Mouse (Mus musculus) liver, postnatal 0 days (tissue): Measurements from ENCODE around the gene Gper1. TPM values are rescaled to one million over a fixed set of nuclear protein-coding genes. Genes with fewer than 3 reads are reported as not detected.
A peak's percentile ranks its signal among the peaks of the same experiment; 100 is the strongest.

Experiments used
- ATAC-seq: fragments of 200-750 bp; cut with Nextera tagmentation; 2 replicates; pipeline ENCODE4 v1.8.0; 2017; ENCODE audit warnings: mild to moderate bottlenecking, moderate library complexity
- DNase-seq: peaks from one replicate; pipeline ENCODE4 v3.0.0-alpha.2; 2016
- H3K27ac ChIP-seq: fragments of 300-500 bp; sonication (generic); 2 replicates; pipeline ENCODE4 v1.5.1; 2014; ENCODE audit warnings: antibody characterized with exemption, moderate library complexity, mild to moderate bottlenecking, low read depth
- H3K27me3 ChIP-seq: fragments of 300-500 bp; sonication (generic); 2 replicates; pipeline ENCODE4 v1.6.1; 2014; ENCODE audit warnings: low read length, control low read depth, mixed read lengths; ENCODE audit not compliant: insufficient read depth
- H3K36me3 ChIP-seq: fragments of 300-500 bp; sonication (generic); replicated peaks from 2 replicates; pipeline ENCODE4 v1.6.1; 2014; ENCODE audit warnings: mild to moderate bottlenecking, control low read depth, low read length, moderate library complexity, mixed read lengths; ENCODE audit not compliant: insufficient read depth
- H3K4me1 ChIP-seq: fragments of 300-500 bp; sonication (generic); 2 replicates; pipeline ENCODE4 v1.6.1; 2014; ENCODE audit warnings: antibody characterized with exemption, mild to moderate bottlenecking, control low read depth; ENCODE audit not compliant: insufficient read depth
- H3K4me2 ChIP-seq: fragments of 300-500 bp; sonication (generic); 2 replicates; pipeline ENCODE4 v1.6.1; 2014; ENCODE audit warnings: low read depth, mild to moderate bottlenecking, low read length, moderate library complexity, mixed read lengths
- H3K4me3 ChIP-seq: fragments of 300-500 bp; sonication (generic); 2 replicates; pipeline ENCODE4 v1.5.1; 2014; ENCODE audit warnings: low read depth, low read length
- H3K9ac ChIP-seq: fragments of 300-500 bp; sonication (generic); replicated peaks from 2 replicates; pipeline ENCODE4 v1.6.1; 2014; ENCODE audit warnings: mild to moderate bottlenecking, moderate library complexity
- H3K9me3 ChIP-seq: fragments of 300-500 bp; sonication (generic); 2 replicates; pipeline ENCODE4 v1.6.1; 2016; ENCODE audit warnings: mild to moderate bottlenecking, control low read depth, low read length, mixed read lengths
- CTCF ChIP-seq: sonication (generic); IDR thresholded peaks from 2 replicates; pipeline ENCODE4 v1.5.1; 2016; ENCODE audit warnings: antibody characterized with exemption, low read depth
- EP300 ChIP-seq: IDR thresholded peaks from 2 replicates; pipeline ENCODE4 v1.6.1; 2016; ENCODE audit warnings: antibody characterized with exemption, low read depth, mild to moderate bottlenecking
- WGBS: fragments of 180-500 bp; shearing (Covaris S2); extraction: QIAGEN DNeasy Blood & Tissue Kit; methylation state at CpG from one replicate; pipeline ENCODE4 v1.1.7; 2014; ENCODE audit not compliant: insufficient replicate concordance; 5-methylcytosine and 5-hydroxymethylcytosine counted together
- polyA plus RNA-seq: library from polyadenylated mRNA; unstranded; fragments of >200 nt; fragmentation: Nextera tagmentation; extraction: Ambion mirVana; gene quantifications from 2 replicates; pipeline ENCODE4 v1.2.1, GENCODE M21; 2015

Gene Gper1
- polyA plus RNA-seq, 1 experiment from 2014 or later: 0.09 TPM

DNA sequence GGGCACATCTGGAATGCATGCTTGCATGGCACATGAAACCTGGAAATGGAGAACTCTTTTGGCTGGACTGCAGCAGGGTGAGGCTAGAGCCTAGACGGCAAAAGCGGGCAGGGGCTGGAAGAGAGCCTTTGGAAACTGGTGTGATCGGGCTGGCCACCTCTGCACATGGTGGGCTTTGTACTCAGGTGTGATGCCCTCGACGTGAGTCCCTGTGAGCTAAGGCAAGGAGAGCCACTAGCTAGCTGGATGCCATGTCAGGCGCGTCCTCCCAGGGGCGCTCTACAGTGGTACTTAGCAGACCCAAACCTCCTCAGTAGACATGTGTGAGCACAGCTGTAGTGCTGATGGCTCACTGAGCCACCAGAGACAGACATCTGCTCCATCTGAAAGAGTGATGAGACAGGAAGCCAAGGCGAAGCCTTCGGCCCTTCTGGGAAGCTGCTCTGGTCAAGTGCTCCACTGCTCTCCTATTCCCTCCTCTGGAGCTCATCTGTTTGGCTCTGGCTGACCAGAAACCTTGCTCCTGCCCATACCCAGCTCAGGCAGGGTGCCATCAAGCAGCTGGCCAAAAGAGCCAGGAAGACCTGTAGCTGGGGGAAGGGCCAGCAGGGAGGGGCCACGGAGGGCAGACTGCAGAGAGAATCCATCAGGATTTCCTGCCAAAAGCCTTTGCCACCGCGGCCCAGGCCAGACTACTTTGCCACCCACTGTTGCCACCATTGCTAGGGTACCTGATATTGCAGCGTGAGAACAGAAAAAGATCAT lies 15.6 kb upstream of the Gper1 start:
- H3K36me3 ChIP-seq: no peaks in the 10 kb centered on the region
- TF ChIP-seq EP300 (no peak), CTCF (peak; percentile 16; the same call in 1 of the 2 replicates)
- H3K4me3 ChIP-seq: peak overlapping the region; percentile 29
- ATAC-seq (no peak), DNase-seq (no peak)
- WGBS: 58% methylated on average over 14 of the region's 14 CpGs
- H3K27ac ChIP-seq: peak overlapping the region; percentile 82
- peak overlapping the region; percentile 60 for H3K4me2 ChIP-seq
- no peaks in the 10 kb centered on the region for H3K9me3 ChIP-seq
- no peaks in the 10 kb centered on the region for H3K27me3 ChIP-seq
- peaks cover 25% of the 10 kb centered on the region for H3K4me1 ChIP-seq
- no peak overlapping the region; the same call in 1 of the 2 replicates for H3K9ac ChIP-seq

GRCm38 (mm10) chr5:139408511-139408910 lies 14.4 kb upstream of the Gper1 start:
- Histone ChIP-seq H3K36me3 (no peaks in the 10 kb centered on the region), H3K4me1 (peaks cover 21% of the 10 kb centered on the region), H3K9ac (no peak overlapping the region), H3K9me3 (no peaks in the 10 kb centered on the region), H3K27ac (peak overlapping the region; percentile 82), H3K4me3 (peak overlapping the region; percentile 29; the same call in 1 of the 2 replicates), H3K4me2 (peak overlapping the region; percentile 60), H3K27me3 (no peaks in the 10 kb centered on the region)
- ATAC-seq (peak; percentile 47), DNase-seq (peak; percentile 71)
- TF ChIP-seq EP300 (no peak), CTCF (peak; percentile 21)
- WGBS: 38% methylated on average over 7 of the region's 7 CpGs

GRCm38 (mm10) chr5:139409412-139409811 lies 13.5 kb upstream of the Gper1 start:
- peak overlapping the region; percentile 65 for H3K27ac ChIP-seq
- H3K4me2 ChIP-seq: peak overlapping the region; percentile 7; the same call in 1 of the 2 replicates
- H3K4me3 ChIP-seq: no peak overlapping the region
- no peaks in the 10 kb centered on the region for H3K9me3 ChIP-seq
- H3K4me1 ChIP-seq: peaks cover 21% of the 10 kb centered on the region
- ATAC-seq: peak; percentile 26
- H3K9ac ChIP-seq: peak overlapping the region; percentile 26; the same call in 1 of the 2 replicates
- 56% methylated on average over 12 of the region's 12 CpGs for WGBS
- no peak for DNase-seq
- no peaks in the 10 kb centered on the region for H3K27me3 ChIP-seq
- TF ChIP-seq EP300 (no peak), CTCF (no peak)
- no peaks in the 10 kb centered on the region; the same call in 1 of the 2 replicates for H3K36me3 ChIP-seq

GRCm38 (mm10) chr5:139410056-139410455 lies 12.9 kb upstream of the Gper1 start:
- Histone ChIP-seq H3K27me3 (no peaks in the 10 kb centered on the region), H3K9me3 (no peaks in the 10 kb centered on the region), H3K27ac (peak overlapping the region; percentile 65; the same call in 1 of the 2 replicates), H3K36me3 (peaks cover 1% of the 10 kb centered on the region; the same call in 1 of the 2 replicates), H3K4me2 (no peak overlapping the region), H3K9ac (no peak overlapping the region), H3K4me3 (no peak overlapping the region), H3K4me1 (peaks cover 17% of the 10 kb centered on the region)
- 80% methylated on average over 4 of the region's 4 CpGs for WGBS
- TF ChIP-seq CTCF: no peak
- TF ChIP-seq EP300: no peak
- DNase-seq (no peak), ATAC-seq (no peak)

DNA sequence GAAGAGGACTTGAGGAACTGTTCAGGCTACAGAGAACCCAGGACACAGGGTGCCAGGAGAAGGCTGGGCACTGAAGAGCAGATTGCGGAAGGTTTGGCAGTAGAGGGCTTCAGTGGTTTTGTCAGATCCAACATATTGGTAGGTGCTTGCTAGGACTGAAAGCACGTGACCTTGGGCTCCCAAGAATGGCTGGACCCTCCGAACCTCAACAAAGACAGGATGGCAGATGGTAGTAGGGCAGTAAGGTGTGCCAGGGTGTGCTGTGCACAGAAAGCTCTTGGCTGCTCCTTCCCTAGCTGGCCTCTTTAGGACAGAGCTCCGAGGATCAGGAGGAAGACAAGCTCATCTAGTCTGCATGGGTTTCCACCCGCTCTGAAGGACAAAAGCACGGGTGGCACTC lies 11.8 kb upstream of the Gper1 start:
- 83% methylated on average over 6 of the region's 6 CpGs for WGBS

DNA sequence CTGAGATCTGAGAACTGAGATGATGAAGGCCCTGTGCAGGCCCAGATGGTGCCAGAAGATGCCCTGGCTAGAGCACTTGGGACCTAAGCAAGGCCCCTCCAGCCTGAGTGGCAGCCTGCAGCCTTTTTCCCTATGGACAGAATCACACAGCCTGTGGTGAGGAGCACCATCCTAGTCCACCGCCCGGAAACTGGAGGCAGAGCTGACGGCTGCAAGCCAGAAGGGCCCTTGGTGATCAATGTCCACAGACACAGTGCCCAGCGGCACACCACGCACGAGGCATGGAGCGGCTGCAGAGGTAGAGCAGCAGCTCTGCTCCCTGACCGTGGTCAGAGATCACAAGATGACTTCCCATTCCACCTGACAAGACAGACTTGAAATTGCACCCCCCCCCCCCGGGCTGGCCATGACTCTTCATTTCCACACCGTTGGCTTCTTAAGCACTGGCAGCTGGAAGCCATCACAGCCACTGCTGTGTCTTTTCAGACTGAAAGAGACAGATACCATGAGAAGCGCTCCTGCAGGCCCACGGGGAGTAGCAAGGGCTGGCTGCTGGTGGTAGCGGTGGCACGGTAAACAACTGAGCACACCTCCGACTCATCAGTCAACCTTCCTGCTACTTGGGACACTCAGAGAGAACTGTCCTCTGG lies 11.2 kb upstream of the Gper1 start:
- Histone ChIP-seq H3K27me3 (no peaks in the 10 kb centered on the region), H3K27ac (no peak overlapping the region), H3K4me2 (no peak overlapping the region), H3K9ac (no peak overlapping the region), H3K4me1 (peaks cover 14% of the 10 kb centered on the region), H3K9me3 (no peaks in the 10 kb centered on the region), H3K36me3 (peaks cover 3% of the 10 kb centered on the region; the same call in 1 of the 2 replicates), H3K4me3 (no peak overlapping the region)
- TF ChIP-seq EP300 (no peak), CTCF (no peak)
- DNase-seq (no peak), ATAC-seq (no peak)
- 81% methylated on average over 15 of the region's 15 CpGs for WGBS

More for the DNA sequence above, 11.8 kb upstream of the Gper1 start:
- DNase-seq: no peak
- Histone ChIP-seq H3K27me3 (no peaks in the 10 kb centered on the region), H3K4me2 (no peak overlapping the region), H3K4me1 (peaks cover 14% of the 10 kb centered on the region), H3K4me3 (no peak overlapping the region), H3K9me3 (no peaks in the 10 kb centered on the region), H3K9ac (no peak overlapping the region), H3K27ac (no peak overlapping the region), H3K36me3 (peaks cover 3% of the 10 kb centered on the region; the same call in 1 of the 2 replicates)
- ATAC-seq: no peak
- TF ChIP-seq EP300 (no peak), CTCF (no peak)
